Mouse (Mus musculus) kidney, adult 2 months (tissue): ENCODE measurements around the gene Sec1.

ENCODE experiments used
- CTCF ChIP-seq: fragments of 200-500 bp; conservative IDR thresholded peaks from 2 replicates; pipeline ENCODE4 v1.5.1; 2011; ENCODE audit warnings: low read depth, mild to moderate bottlenecking, control low read depth, low read length, moderate library complexity, mixed read lengths; ENCODE audit not compliant: insufficient read depth, insufficient read length
- POLR2A ChIP-seq: fragments of 200-500 bp; IDR thresholded peaks from one replicate; pipeline ENCODE4 v1.6.1; 2011; ENCODE audit warnings: low read depth, low read length, control low read depth

DNA sequence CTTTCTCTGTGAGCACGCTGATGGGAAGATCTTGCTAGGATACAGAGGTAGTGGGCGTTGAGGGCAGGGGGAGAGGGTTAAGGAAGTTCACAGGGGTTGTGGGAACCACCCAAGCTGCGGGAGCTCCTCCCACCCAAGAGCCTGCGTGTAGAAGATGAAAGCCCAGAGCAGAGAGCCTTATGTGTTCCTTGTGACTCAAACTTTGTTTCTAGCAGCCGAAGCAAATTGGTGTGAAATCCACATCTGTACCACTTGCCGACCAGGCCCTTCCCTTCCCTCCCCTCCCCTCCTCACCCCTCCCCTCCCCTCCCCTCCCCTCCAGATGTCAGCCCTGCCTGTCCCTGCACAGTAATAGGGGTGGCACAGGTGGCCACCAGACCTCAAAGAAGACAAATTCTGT, 896 bp upstream of the Sec1 start:
- TF ChIP-seq CTCF (no peak), POLR2A (no peak)
